Mouse (Mus musculus): ENCODE results near the gene Selenop. TPM values are rescaled to one million over a fixed set of nuclear protein-coding genes. Genes with fewer than 3 reads are reported as not detected.

Selenop gene
- total and polyA plus RNA-seq, 2 experiments from 2014 or later: 169 to 358 TPM

- Histone ChIP-seq H3K27ac (ENCODE audit: low read depth) (no peak overlapping the region), H3K36me3 (replicated peaks; ENCODE audit: control insufficient read depth, insufficient read depth, low read length) (no peaks in the 10 kb centered on the region), H3K4me2 (ENCODE audit: low read depth, low read length) (no peak overlapping the region), H3K4me1 (ENCODE audit: control insufficient read depth, insufficient read depth) (no peaks in the 10 kb centered on the region), H3K4me3 (ENCODE audit: low read depth, low read length) (no peak overlapping the region), H3K27me3 (ENCODE audit: control insufficient read depth, insufficient read depth, low read length) (no peaks in the 10 kb centered on the region), H3K9me3 (replicated peaks; ENCODE audit: control insufficient read depth, low read length) (no peaks in the 10 kb centered on the region), H3K9ac (replicated peaks; ENCODE audit: low read depth, low read length) (no peak overlapping the region)
- DNase-seq (ENCODE audit: low spot score) (no peak), ATAC-seq (ENCODE audit: insufficient read depth, low read depth) (no peak)
- TF ChIP-seq CTCF (IDR thresholded peaks at IDR 0.05; ENCODE audit: low read depth) (no peak), EP300 (IDR thresholded peaks at IDR 0.05; ENCODE audit: low read depth) (no peak)
- WGBS: 84% methylated on average over 4 of the region's 4 CpGs
Measured at GRCm38 (mm10) chr15:3264293-3264692, 4.1 kb upstream of the Selenop start.

GRCm38 (mm10) chr15:3264828-3265227, 3.5 kb upstream of the Selenop start:
- no peaks in the 10 kb centered on the region for H3K27me3 ChIP-seq (ENCODE audit: control insufficient read depth, insufficient read depth, low read length)
- 82% methylated on average over 1 of the region's 1 CpGs for WGBS
- no peak overlapping the region for H3K4me2 ChIP-seq (ENCODE audit: low read depth, low read length)
- ATAC-seq (ENCODE audit: insufficient read depth, low read depth) (no peak), DNase-seq (ENCODE audit: low spot score) (no peak)
- H3K27ac ChIP-seq (ENCODE audit: low read depth): no peak overlapping the region
- H3K4me3 ChIP-seq (ENCODE audit: low read depth, low read length): no peak overlapping the region
- H3K4me1 ChIP-seq (ENCODE audit: control insufficient read depth, insufficient read depth): 0 out of 2 replicates have a peak, but pooled peaks cover 4% of the 10 kb centered on the region
- no peak overlapping the region for H3K9ac ChIP-seq (replicated peaks; ENCODE audit: low read depth, low read length)
- H3K9me3 ChIP-seq (replicated peaks; ENCODE audit: control insufficient read depth, low read length): no peaks in the 10 kb centered on the region
- no peaks in the 10 kb centered on the region for H3K36me3 ChIP-seq (replicated peaks; ENCODE audit: control insufficient read depth, insufficient read depth, low read length)
- TF ChIP-seq EP300 (IDR thresholded peaks at IDR 0.05; ENCODE audit: low read depth) (no peak), CTCF (IDR thresholded peaks at IDR 0.05; ENCODE audit: low read depth) (no peak)

DNA sequence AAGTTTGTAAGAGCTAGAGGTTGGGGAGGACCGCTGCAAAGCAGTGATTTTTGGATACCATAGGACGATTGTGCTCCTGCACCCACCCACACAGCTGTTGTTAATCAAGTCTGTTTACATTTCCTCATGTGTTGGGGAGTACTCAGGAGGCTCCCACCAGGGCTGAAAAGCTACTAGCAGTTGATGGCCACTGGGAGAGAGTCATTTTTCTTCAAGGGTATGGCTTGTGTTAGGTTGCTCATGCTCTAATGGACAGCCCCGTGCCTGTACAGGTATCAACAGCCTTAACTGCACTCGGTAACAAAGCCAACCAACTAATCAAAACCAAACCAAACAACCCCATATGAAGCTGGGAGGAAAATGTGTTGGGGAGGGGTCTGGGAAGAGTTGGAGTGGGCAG, 1.1 kb downstream of the Selenop start:
- Histone ChIP-seq H3K27ac (ENCODE audit: low read depth) (peak overlapping the region; percentile 94; the same call in 1 of the 2 replicates), H3K27me3 (ENCODE audit: control insufficient read depth, insufficient read depth, low read length) (no peaks in the 10 kb centered on the region), H3K9ac (replicated peaks; ENCODE audit: low read depth, low read length) (no peak overlapping the region), H3K36me3 (replicated peaks; ENCODE audit: control insufficient read depth, insufficient read depth, low read length) (no peaks in the 10 kb centered on the region), H3K4me2 (ENCODE audit: low read depth, low read length) (no peak overlapping the region), H3K4me1 (ENCODE audit: control insufficient read depth, insufficient read depth) (peaks cover 20% of the 10 kb centered on the region; the same call in 1 of the 2 replicates), H3K4me3 (ENCODE audit: low read depth, low read length) (no peak overlapping the region), H3K9me3 (replicated peaks; ENCODE audit: control insufficient read depth, low read length) (no peaks in the 10 kb centered on the region)
- ATAC-seq (ENCODE audit: insufficient read depth, low read depth) (no peak), DNase-seq (ENCODE audit: low spot score) (no peak)
- no peak for TF ChIP-seq EP300 (IDR thresholded peaks at IDR 0.05; ENCODE audit: low read depth)
- no peak for TF ChIP-seq CTCF (IDR thresholded peaks at IDR 0.05; ENCODE audit: low read depth)
- 68% methylated on average over 4 of the region's 4 CpGs for WGBS

DNA sequence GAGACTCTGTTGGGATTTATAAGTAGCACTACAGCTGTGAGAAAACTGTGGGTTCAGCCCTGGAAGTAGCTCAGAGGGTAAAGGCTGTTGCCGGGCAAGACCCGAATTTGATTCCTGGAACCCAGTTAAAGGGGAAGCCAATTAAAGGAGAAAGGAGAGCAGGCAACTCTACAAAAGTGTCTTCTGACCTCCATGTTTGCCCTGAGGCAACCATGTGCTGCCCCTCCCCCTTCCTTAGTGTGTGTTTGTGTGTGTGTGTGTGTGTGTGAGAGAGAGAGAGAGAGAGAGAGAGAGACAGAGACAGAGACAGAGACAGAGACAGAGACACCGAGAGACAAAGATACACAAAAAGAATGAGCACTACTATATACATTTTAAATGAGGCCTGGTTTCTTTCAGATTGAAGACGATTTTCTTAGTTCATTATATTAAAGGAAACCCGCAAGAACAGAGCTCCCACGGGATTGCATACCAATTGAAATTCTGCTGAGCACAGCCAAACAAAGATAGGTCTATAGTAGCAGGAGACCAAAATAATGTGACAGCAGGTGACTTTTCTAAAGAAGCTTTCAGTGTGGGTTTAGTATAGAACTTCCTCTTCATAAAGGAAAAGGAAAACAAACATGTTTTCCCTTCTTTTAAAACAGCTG, 1.8 kb downstream of the Selenop start:
- no peaks in the 10 kb centered on the region for H3K27me3 ChIP-seq (ENCODE audit: control insufficient read depth, insufficient read depth, low read length)
- H3K9ac ChIP-seq (replicated peaks; ENCODE audit: low read depth, low read length): peak overlapping the region; percentile 71
- H3K36me3 ChIP-seq (replicated peaks; ENCODE audit: control insufficient read depth, insufficient read depth, low read length): no peaks in the 10 kb centered on the region
- DNase-seq (ENCODE audit: low spot score): no peak
- peak overlapping the region; percentile 94 for H3K27ac ChIP-seq (ENCODE audit: low read depth)
- ATAC-seq (ENCODE audit: insufficient read depth, low read depth): 0 out of 2 replicates have a peak, but pooled peaks have one; percentile 28
- TF ChIP-seq EP300 (IDR thresholded peaks at IDR 0.05; ENCODE audit: low read depth) (no peak), CTCF (IDR thresholded peaks at IDR 0.05; ENCODE audit: low read depth) (no peak)
- peak overlapping the region; percentile 63 for H3K4me3 ChIP-seq (ENCODE audit: low read depth, low read length)
- H3K4me2 ChIP-seq (ENCODE audit: low read depth, low read length): peak overlapping the region; percentile 71
- 37% methylated on average over 6 of the region's 6 CpGs for WGBS
- H3K4me1 ChIP-seq (ENCODE audit: control insufficient read depth, insufficient read depth): peaks cover 20% of the 10 kb centered on the region; the same call in 1 of the 2 replicates
- H3K9me3 ChIP-seq (replicated peaks; ENCODE audit: control insufficient read depth, low read length): no peaks in the 10 kb centered on the region

- 4% methylated on average over 12 of the region's 12 CpGs for WGBS
- TF ChIP-seq EP300 (IDR thresholded peaks at IDR 0.05; ENCODE audit: low read depth): peak; percentile 78; the same call in 1 of the 2 replicates
- no peak for TF ChIP-seq CTCF (IDR thresholded peaks at IDR 0.05; ENCODE audit: low read depth)
- DNase-seq (ENCODE audit: low spot score): peak; percentile 81
Measured at GRCm38 (mm10) chr15:3270646-3271077, 2.3 kb downstream of the Selenop start.

More at GRCm38 (mm10) chr15:3270646-3271077, 2.3 kb downstream of the Selenop start:
- Histone ChIP-seq H3K36me3 (replicated peaks; ENCODE audit: control insufficient read depth, insufficient read depth, low read length) (peaks cover 3% of the 10 kb centered on the region), H3K27me3 (ENCODE audit: control insufficient read depth, insufficient read depth, low read length) (no peaks in the 10 kb centered on the region), H3K4me1 (ENCODE audit: control insufficient read depth, insufficient read depth) (peaks cover 20% of the 10 kb centered on the region; the same call in 1 of the 2 replicates), H3K4me2 (ENCODE audit: low read depth, low read length) (peak overlapping the region; percentile 71), H3K4me3 (ENCODE audit: low read depth, low read length) (peak overlapping the region; percentile 63), H3K9ac (replicated peaks; ENCODE audit: low read depth, low read length) (peak overlapping the region; percentile 71), H3K9me3 (replicated peaks; ENCODE audit: control insufficient read depth, low read length) (no peaks in the 10 kb centered on the region), H3K27ac (ENCODE audit: low read depth) (peak overlapping the region; percentile 94)
- ATAC-seq (ENCODE audit: insufficient read depth, low read depth): peak; percentile 94
